Mouse (Mus musculus): ENCODE results near the gene Adcy9.

GRCm38 (mm10) chr16:4320856-4321255 lies 99.4 kb downstream of the Adcy9 start:
- TF ChIP-seq CTCF (IDR thresholded peaks at IDR 0.05; ENCODE audit: borderline replicate concordance, extremely low read depth, insufficient read depth, insufficient read length): no peak
- TF ChIP-seq POLR2A (IDR thresholded peaks at IDR 0.05; ENCODE audit: borderline replicate concordance, extremely low read depth, insufficient read depth, insufficient read length, poor library complexity, severe bottlenecking): no peak
